Mouse (Mus musculus) retina, adult 2 months (tissue): ENCODE measurements around the gene Rbbp6.

Source experiments
- DNase-seq: peaks from one replicate; pipeline ENCODE4 v3.0.0-alpha.2; 2012; ENCODE audit warnings: low read depth, low spot score

The Rbbp6 gene

DNA sequence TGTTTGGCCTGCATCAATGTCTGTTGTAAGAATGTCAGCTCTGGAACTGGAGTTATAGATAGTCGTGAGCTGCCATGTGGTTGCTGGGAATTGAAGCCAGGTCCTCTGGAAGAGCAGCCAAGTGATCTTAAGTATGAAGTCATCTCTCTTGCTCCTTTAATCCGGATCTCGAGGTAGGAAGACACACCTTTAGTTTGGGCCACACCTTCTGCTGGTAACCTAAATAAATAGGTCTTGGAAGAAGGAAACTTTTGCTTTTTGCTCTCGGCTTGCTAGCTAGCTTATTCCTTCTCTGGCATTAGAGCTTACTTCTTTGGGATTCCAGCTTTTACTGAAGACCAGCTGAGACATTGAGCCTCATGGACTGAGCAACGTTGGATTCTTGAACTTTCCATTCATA, at the start of gene Rbbp6:
Rbbp6 (plus strand) TSS at position 301 of the 400 bp plus-strand sequence.
- no peak for DNase-seq

DNA sequence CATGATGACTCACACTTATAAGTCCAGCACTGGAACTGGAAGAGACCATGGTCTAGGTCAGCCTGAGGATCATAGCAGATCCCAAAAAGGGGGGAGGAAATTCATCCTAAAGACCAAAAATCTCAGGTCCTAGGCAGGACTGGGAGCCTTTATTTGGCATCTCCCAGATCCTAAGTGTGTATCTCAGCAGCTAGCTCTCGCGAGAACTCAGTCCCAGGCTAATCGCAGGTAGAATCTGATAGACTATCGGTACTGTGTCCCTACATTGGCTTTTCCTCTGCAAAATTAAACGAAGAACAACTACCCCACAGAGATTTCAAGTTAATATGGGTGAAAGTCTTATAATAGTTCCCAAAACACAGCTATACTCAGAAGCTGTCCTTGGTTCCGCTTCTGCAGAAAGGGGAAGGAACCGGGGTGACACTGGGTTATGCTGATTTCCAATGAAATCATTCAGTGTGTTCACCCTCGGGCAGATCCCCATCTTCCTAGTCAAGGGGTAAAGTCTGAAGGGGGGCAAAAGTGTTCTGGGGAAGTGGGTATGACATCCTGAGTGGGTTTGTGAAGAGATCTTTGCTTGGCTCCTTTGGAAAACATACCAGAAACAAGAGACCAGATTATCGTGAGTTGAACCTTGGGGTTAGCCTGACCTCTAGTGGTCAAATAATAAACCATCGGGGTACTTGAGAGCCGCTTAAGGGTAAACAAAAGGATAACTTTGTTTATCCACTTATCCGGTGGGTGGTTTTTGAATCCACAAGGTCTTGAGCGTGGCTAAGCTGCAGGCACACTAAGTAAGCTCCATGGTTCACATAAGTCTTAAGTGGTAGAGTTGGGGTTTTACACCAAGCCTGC, 45.5 kb upstream of the Rbbp6 start:
- DNase-seq, result peak; percentile 49

DNA sequence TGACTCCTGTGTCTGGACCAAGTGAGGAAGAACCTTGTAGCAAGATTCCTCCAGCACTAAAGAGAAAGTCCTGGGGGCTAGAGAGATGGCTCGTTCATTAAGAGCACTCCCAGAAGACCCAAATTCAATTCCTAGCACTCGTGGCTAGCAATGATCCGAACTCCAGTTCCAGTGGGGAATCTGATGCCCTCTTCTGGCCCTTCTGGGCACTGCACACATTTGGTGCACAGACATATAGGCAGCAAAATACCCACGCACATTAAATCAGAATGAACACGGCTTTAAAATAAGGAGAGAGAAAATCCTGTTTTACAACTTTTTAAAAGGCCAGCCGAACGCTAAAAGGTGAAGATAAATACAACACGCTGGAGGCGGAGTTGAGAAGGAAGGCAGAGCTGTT, 43.9 kb upstream of the Rbbp6 start:
- DNase-seq, result no peak

DNA sequence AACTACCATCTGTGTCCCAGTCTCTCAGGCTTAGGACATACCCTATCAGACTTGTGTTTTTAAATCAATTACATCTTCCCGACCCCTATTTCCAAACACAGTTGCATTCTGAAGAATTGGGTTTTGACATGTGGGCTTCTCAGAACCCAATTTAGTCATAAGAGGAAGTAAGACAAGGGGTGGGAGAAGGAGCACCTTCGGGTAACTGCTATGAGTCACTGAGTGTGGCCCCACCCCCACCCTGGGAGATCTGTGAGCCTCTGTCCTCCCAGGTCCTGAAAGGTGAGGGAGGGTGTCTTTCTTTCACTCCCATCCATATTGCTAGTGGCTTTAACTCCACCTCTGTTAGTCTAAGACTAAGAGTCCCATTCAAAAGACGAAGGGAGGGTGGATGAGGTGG, 41.2 kb upstream of the Rbbp6 start:
- no peak for DNase-seq

DNA sequence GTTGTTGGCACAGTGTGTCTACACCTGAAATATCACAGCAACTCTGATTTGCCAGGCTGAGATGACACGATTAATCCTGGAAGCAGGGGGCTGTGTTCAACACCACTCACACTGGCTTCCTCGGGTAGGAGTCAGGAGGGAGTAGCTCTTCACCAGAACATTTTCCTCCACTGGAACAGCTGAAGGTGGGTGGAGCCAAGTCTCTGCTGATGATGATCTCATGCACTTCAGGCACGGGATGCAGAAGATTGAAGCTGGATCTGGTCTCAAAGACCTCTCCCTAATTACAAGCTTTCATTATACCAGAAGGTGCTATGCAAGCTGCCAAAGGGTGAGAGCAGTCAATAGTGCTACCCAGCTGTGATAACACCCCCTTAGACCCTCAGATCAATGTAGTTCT, 35.0 kb upstream of the Rbbp6 start:
- no peak for DNase-seq

DNA sequence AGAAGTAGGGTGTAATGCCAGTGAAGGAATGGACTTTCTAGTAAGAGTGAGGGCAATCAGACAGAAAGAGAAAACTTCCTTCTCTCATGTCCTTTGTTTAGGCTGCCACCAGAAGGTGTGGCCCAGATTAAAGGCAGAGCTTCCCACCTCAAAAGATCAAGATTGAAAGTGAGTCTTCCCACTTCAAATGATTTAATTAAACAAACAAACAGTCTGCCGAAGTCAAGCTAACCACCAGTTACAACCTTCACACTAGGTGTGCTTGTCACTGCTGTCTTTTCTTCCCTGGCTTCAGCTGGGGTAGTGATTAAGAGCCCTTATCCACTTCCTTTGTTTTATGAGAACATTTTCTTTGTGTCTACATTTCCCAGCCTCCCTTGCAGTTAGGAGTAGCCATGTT, 33.3 kb upstream of the Rbbp6 start:
- DNase-seq, result no peak

DNA sequence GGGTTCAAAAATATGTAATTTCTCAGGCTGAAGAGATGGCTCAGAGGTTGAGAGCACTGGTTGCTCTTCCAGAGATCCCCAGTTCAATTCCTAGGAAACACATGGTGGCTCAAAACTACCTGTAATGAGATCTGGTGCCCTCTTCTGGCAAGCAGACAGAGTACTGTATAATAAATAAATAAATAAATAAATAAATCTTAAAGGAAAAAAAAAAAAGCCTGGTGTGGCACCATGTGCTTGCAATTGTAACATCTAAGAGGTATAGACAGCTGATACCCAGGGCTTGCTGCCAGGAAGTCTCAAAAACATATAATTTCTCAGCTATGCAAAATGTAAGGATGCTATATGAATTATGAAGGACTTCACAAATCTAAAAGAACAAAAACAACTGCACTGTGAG, 28.9 kb upstream of the Rbbp6 start:
- DNase-seq, result no peak

DNA sequence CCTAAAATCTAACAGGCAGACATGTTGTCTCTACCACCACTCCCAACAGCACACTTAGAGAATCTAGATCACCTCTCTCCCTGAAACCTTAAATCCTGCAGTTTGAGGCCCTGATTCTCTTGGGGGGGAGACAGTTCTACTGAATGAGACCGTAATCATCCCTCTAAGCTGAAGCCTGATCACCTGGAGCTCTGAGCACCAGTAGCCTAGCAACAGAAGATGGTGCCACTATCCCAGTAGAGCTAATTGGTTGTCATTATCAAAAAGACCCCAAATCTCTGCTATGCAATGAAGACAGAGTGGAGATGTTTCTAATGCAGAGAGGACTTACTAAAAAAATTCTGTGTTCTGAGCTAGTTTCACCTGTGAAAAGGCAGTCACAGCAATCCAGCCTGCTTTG, 27.3 kb upstream of the Rbbp6 start:
- DNase-seq, result no peak

DNA sequence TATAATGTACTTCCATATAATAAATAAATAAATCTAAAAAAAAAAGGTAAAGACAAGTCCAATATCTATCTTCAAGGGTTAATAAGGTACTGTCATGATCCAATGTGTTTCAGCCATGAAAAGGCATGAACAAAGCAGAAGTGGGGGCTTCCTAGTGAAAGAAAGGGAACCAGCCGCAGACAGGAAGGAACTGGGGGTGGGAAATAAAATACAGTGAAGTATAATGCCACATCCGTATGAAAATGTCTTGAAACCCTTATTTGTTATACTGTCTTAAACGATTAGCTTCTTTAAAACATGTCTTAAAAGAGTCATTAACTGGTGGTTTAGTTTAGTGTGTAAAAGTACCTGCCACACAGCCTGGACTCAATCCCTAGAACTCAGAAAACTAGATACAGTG, 26.3 kb upstream of the Rbbp6 start:
- DNase-seq, result no peak

DNA sequence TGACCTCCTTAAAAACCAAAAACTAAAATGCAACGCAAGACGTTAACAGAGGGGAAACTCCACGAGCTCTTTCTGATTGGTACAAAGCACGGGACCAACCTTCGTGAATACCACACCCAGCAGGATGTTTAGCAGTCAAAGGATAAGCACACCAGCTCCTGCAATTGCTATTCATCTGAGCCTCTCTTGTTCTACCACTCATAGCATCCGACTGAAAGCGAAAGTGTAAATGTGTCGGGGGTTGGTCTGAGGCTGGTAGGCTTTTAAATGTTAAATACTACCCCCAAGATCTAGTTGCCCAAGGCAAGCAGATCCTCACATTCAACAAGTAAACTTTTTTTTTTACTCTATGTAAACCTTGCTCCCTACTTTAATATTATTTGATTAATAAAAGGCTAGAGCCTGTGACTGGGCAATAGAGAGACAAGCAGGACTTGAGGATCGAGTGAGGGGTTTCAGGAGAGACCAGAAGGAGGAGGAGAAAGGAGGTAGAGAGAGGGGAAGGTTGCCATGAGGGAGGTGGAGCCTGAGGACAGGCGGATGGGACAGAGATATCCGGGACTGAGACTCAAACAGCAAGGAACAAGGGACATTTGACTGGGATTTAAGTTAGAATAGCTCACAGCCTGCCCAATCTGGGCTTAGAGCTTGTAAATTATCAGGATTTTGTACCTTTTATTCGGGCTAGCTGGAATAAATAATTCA, 25.0 kb upstream of the Rbbp6 start:
- DNase-seq, result no peak

DNA sequence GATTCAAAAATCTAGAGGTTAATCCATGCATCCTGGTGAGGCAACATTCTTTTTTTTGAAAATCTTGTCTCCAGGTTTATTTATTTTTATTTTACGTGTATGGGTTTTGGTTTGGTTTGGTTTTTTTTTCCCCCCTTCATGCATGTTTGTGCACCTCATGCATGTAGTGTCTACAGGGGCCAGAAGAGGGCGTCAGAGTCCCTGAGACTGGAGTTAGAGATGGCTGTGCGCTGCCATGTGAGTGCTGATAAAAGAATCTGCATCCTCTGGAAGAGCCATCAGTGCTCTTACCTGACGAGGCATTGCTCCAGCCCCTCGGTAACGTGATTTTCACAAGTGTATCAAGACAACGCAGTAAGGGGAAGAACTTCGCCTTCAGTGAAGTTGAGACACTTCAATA, 23.4 kb upstream of the Rbbp6 start:
- no peak for DNase-seq

DNA sequence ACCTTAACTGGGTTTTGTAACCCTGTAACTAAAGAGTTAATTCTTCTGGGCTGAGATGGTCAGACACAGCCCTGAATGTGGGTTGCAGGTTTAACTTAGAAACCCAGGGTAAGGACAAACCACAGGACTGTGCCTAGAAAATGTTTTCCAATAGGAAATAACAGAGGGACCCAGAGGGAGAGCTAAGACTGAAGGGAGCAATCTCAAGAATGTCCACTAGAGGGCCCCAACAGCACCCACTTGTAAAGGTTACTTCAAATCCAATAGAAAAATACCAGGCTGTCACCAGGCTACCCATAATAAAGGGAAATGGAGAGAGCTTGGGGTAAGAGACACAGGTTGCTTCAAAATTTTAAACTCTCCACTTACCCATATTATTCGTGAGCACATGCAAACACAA, 20.3 kb upstream of the Rbbp6 start:
- peak; percentile 36 for DNase-seq

DNA sequence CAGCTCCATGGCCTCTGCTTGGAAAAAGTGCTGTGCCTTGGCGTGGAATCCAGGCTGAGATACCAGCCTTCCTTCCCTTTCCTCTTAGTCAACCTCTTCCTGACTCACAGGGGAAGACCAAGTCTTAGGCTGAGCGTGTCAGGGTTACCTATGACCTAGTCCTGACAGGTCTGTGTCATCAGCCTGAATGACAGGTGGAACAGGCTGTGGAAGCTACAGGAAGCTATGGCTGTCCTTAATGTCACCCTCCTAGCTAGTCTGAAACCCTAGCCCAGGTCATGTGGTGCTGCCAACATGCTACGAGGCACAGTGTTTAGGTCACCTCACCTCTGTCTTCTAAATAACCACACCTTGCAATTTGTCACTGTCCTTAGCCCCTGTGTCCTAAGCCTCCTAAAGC, 16.2 kb upstream of the Rbbp6 start:
- no peak for DNase-seq

DNA sequence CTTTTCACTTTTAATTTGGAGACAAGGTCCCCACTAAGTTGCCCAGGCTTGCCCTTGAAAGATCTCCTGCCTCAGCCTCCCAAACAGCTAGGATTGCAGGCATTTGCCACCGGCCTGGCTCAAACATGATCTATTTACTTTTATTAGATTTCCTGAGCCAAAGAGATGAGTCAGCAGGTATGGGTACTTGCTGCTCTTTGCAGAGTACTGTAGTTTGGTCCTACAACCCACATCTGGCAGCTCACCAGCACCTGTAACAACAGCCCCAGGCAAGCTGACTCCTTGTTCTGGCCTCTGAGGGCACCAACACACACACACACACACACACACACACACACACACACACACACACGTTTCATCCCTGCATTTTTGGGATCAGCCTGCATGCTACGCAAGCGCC, 14.0 kb upstream of the Rbbp6 start:
- DNase-seq, result no peak

DNA sequence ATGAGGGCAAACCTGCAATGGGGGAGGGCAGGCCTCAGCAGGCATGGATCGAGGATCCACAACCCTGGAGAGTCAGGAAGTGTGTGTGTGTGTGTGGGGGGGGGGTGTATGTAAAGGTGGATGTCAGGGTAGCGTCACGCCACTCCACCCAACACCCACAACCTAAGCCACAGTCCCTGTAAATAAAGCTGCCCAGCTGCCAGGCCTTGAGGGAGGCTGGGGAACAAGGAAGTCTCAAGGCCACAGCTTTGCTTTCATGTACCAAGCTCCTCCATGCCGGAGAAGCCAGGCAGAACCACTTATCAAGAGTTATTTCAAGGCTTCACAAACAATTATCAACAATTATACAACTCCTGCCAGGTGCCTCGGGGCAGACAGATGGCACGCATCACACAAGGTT, 13.4 kb upstream of the Rbbp6 start:
- no peak for DNase-seq

DNA sequence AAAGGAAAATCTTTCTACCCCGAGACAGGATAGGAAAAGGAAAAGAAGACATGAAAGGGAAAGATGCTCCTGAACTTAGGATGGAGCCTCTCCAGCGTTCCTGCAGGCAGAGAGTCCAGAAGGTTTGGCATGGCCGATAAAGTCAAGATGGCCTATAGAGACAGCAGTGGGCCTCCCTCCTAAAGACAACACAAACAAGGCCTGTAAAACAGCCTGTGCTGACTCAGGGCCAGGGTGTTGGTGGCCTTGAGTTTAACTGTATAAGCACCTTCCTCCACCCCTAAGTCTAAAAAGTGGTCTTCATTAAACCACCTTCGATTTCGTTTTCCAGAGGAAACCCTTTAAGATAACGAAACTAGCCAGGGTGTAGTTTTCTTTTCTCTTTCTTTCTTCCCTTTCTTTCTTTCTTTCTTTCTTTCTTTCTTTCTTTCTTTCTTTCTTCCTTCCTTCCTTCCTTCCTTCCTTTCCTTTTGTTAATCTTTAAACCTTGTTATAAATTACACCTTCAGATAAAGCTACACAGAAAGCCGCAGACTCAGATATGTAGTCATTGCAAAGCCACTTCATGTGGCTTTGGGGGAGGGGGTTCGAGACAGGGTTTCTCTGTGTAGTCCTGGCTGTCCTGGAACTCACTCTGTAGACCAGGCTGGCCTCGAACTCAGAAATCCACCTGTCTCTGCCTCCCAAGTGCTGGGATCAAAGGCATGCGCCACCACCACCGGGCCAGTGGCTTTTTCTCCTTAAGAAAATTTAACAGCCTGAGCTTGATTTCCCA, 10.8 kb upstream of the Rbbp6 start:
- no peak for DNase-seq

DNA sequence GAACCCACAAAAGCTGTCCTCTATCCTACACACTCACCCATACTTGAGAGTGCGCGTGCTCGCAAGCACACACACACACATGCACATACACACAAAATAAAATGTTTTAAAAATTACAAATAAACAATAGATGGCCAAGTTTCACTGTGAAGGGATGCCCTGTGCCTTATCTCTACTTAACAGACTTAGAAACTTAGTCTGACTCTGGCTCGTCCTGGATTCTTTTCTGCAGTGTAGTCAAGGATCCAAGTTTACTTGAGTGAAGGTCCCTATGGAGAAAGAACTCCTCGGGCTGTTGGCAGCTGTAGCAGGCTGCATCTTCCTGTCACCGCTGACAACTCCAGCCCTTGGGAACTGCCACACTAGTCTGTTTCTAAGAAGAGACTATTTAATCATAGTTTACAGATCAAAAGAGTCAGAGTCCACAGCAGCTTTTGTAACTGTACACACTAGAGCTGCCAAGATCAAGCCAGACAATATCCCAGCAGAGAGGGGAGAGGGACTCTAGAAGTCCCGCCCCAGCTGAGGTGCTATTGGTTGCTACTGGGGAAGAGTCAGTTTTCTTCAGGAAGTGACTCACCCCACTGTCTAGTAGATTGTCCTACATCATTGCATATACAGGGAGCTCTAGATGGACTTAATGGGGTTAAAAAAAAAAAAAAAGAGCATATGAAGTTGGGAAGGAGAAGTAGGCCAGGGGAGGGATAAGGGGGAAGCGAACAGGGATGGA, 10.1 kb upstream of the Rbbp6 start:
- DNase-seq, result no peak

DNA sequence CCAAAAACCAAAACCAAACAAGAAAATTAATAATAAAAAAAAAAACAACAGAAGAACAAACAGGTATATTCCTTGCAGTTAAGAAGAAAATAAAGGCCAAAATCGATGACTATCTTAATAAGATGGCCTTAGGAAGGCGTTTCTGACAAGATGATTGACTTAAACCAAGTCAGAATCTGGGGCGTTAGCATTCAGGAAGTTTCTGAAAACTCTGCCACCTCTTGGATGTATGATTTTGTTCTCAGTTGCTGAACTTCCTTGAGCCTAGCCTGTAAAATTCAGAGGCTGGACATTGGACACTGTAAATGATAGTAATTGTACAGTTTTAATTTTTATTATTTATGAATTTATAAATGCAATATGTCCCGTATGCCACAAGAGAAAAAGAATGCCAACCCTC, 3.3 kb downstream of the Rbbp6 start:
- no peak for DNase-seq

DNA sequence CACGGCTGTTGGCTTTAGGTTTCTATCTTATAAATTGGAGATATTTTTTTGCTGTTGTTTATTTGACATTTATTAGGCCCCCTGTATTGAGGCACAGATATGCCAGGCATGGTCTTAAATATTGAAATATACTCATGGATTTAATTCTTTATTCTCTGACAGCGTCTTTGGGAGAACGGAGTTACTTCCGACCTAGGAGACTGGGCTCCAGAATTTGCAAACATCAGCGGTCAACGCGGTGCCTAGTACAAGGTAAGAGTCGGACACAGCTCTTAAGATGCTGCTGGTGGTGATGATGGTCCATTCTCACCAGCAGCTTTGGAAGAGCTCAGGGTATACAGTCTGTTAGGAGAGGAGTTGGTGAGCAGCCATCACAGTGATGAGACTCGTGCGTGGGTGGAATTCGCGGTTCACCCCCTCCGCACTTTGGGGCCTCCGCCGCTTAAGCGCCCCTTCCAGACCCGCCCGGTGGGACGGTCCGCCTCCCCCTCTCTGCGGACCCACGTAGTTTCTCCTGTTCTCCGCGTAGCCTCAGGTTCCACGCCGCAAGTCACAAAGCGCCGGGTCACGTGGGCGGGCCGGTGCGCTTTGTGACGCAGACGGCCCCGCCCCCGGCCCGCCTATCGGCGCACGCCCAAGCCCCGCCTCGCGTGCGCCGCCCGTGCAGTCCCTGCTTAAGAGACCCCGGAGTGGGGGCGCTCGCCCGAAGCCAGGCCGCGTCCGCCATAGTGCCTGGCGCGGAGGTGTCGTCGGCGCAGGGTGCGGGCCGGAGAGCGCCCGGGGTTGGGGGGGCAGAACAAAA, 3.9 kb downstream of the Rbbp6 start:
- DNase-seq, result peak; percentile 89

DNA sequence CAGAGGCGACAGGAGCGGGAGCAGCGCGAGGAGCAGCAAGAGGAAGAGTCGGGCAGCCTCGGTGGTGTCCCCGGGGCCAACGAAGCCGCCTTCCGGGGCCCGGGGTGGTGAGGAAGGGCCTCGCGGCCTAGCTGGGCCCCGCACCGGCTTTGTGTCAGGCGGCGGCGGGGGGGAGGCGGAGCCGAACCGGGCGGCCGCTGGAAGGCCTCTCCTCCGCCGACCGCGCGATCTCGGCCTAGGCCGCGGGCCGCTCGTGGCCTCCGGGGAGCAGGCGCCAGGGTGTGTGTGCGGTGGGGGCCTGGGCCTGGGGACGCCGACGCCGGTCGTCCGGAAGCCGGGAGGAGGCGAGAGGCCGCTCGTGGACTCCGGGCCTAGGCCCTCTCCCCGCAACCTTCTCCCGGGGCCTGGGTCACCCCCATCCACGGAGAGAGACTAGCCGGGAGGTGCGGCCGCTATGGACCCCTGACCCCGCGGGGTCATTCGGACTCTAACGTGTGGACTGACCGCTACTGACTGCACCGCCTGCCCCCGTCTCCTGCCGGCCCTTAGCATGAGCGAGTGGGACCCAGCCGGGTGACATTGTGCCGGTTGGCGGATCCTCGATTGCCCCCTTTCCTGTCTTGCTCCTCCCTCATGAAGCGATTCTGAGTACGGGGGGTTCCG, 4.8 kb downstream of the Rbbp6 start:
- peak; percentile 13 for DNase-seq
